Mouse (Mus musculus): ENCODE results near the gene Mipep. TPM values are rescaled to one million over a fixed set of nuclear protein-coding genes. Genes with fewer than 3 reads are reported as not detected.
A peak's percentile ranks its signal among the peaks of the same experiment; 100 is the strongest.

The Mipep gene
- 10 to 100 TPM; 25.4 to 25.8 TPM for total RNA-seq (2021)

DNA sequence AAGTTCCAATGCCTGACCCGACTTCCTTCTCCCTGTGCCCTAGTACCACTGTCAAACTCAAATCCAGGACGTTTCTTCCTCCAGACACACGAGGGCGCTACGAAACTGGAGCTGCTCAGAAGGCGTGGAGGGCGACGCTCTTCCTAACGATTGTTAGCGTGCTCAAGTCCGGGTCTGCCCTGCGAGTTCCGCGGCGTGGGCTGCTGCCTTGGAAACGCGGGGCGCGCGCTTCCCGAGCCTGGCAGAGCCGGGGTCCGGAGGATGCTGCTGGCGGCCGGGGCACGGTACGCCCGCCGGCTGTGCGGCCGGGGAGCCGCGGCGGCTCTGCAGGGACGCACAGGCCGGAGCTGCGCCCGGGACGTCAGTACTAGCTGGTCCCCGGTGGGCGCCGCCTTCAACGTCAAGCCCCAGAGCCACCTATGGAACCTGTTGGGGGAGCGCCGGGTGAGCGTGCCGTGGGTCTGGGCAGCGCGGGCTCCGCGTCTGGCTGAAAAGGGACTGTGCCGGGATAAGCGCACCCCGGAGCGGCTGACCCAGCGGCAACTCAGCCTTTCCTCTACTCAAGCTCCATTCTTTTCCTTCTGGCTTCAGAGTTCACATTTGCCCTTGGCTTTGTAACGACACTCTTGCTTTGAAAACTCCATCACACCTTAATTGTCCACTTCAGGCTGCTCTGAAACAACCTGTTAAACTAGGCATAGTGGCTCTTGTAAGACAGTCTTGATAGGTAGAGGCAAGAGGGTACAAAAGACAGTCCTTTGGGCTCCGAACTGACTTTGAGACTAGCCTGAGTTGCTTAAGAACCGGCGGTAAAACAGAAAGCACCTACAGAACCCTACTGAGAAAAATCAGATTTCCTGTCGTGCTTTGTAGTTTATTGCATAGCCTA, at the start of gene Mipep:
Gene Mipep, plus strand, starts transcription at position 147 of the 889 bp plus-strand sequence.
- peak; percentile 87 to 88 for DNase-seq (ENCODE audit: low spot score in 2 of 2)
- intact Hi-C loops (cut with DNase I) = no loop called here

DNA sequence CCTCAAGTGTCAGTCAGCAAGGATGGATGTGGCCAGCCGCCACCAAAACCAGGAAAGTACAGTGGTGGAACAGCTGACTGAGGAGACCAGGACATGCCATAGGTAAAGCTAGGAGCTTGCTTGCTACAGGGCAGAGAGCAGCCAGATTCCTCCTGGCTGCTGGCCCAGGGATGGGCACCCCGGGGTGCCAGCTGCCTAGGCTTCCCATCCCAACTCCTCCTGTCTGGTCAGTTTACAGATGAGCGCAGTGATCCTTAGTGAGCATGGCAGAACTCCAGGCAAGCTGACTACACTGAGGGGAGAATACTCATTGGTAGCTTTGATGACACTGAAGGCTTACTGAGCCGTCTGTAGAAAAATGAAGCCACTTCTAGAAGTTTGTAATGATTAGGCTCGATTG, 49.2 kb upstream of the Mipep start:
- intact Hi-C loops (cut with DNase I) = no loop called here
- no peak for DNase-seq (ENCODE audit: low spot score in 2 of 2)

GRCm38 (mm10) chr14:60735848-60736547, 48.4 kb upstream of the Mipep start:
- no peak for DNase-seq (ENCODE audit: low spot score in 2 of 2)
- intact Hi-C loops (cut with DNase I) = no loop called here

- DNase-seq (ENCODE audit: low spot score in 2 of 2) = no peak
- intact Hi-C loops (cut with DNase I) = no loop called here
Measured at GRCm38 (mm10) chr14:60736591-60737192, 47.7 kb upstream of the Mipep start.

GRCm38 (mm10) chr14:60737202-60737611, 47.2 kb upstream of the Mipep start:
- DNase-seq (ENCODE audit: low spot score in 2 of 2) = no peak
- intact Hi-C loops (cut with DNase I) = no loop called here

DNA sequence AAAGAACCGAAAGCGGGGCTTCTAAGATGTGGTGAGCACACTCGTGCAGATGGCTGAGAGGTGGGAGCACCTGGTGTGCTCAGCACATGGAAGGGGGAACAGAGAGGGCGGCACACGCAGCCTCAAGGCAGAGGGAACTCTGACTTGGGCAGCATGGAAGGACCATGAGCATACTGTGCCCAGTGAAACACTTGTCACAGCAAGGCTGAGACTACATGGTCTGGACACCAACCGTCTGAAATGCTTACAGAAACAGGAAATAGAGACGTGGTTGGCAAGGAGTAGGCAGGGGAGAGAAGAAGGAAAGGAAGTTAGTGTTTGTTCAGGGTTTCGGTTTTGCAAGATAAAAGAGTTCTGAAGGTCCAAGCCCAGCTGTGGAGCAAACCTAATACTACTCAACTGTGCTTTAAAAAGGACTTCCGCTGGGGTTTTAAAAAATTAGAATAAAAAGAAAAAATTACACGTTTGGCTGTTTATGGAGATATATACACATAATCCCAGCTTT, 45.9 kb upstream of the Mipep start:
- intact Hi-C loops (cut with DNase I) = no loop called here
- no peak for DNase-seq (ENCODE audit: low spot score in 2 of 2)

GRCm38 (mm10) chr14:60739155-60739554, 45.2 kb upstream of the Mipep start:
- intact Hi-C loops (cut with DNase I) = no loop called here
- DNase-seq (ENCODE audit: low spot score in 2 of 2) = no peak

GRCm38 (mm10) chr14:60739616-60740015, 44.8 kb upstream of the Mipep start:
- intact Hi-C loops (cut with DNase I) = no loop called here
- DNase-seq (ENCODE audit: low spot score in 2 of 2) = no peak

GRCm38 (mm10) chr14:60740507-60740906, 43.9 kb upstream of the Mipep start:
- intact Hi-C loops (cut with DNase I) = no loop called here
- DNase-seq (ENCODE audit: low spot score in 2 of 2) = no peak

GRCm38 (mm10) chr14:60741033-60741432, 43.3 kb upstream of the Mipep start:
- DNase-seq (ENCODE audit: low spot score in 2 of 2) = no peak
- intact Hi-C loops (cut with DNase I) = no loop called here

GRCm38 (mm10) chr14:60741490-60741981, 42.8 kb upstream of the Mipep start:
- intact Hi-C loops (cut with DNase I) = no loop called here
- no peak for DNase-seq (ENCODE audit: low spot score in 2 of 2)

DNA sequence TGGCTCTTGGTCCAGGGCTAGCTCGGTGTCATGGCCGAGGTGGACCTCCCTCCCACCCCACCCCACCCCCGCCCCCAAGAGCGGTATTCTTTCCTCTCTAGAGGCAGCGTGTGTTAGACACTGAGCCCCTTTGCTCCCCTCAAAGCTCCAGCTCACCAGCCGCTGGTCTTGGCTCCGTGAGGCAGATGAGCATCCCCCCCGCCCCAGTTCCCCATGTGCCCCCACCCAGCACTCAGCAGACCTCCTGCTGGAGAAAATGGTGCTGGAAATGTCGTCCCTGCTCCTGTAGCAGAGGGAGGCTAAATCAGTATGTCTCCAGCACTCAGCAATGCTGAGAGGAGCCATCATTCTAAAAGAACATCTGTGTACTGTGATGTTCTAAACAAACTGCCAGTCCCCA, 40.7 kb upstream of the Mipep start:
- intact Hi-C loops (cut with DNase I) = no loop called here
- DNase-seq (ENCODE audit: low spot score in 2 of 2) = no peak

GRCm38 (mm10) chr14:60745201-60745600, 39.2 kb upstream of the Mipep start:
- DNase-seq (ENCODE audit: low spot score in 2 of 2) = no peak
- intact Hi-C loops (cut with DNase I) = no loop called here

GRCm38 (mm10) chr14:60746141-60746540, 38.2 kb upstream of the Mipep start:
- no peak for DNase-seq (ENCODE audit: low spot score in 2 of 2)
- intact Hi-C loops (cut with DNase I) = no loop called here

GRCm38 (mm10) chr14:60747154-60747870, 37.1 kb upstream of the Mipep start:
- intact Hi-C loops (cut with DNase I) = no loop called here

GRCm38 (mm10) chr14:60749880-60750279, 34.5 kb upstream of the Mipep start:
- DNase-seq (ENCODE audit: low spot score in 2 of 2) = no peak
- intact Hi-C loops (cut with DNase I) = no loop called here

More at GRCm38 (mm10) chr14:60747154-60747870, 37.1 kb upstream of the Mipep start:
- DNase-seq (ENCODE audit: low spot score in 2 of 2) = no peak

DNA sequence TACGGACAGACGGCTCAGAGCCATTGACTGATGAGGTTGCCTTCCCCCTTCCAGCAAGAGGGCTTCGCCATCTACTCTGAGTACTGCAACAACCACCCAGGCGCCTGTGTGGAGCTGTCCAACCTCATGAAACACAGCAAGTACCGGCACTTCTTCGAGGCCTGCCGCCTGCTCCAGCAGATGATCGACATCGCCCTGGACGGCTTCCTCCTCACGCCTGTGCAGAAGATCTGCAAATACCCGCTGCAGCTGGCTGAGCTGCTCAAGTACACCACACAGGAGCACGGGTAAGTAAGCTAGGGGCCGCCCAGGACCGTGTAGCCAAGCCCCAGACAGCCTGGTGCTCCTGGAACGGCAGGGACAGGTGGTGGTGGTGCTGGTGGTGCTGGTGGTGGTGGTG, 32.8 kb upstream of the Mipep start:
- no peak for DNase-seq (ENCODE audit: low spot score in 2 of 2)
- intact Hi-C loops (cut with DNase I) = no loop called here

DNA sequence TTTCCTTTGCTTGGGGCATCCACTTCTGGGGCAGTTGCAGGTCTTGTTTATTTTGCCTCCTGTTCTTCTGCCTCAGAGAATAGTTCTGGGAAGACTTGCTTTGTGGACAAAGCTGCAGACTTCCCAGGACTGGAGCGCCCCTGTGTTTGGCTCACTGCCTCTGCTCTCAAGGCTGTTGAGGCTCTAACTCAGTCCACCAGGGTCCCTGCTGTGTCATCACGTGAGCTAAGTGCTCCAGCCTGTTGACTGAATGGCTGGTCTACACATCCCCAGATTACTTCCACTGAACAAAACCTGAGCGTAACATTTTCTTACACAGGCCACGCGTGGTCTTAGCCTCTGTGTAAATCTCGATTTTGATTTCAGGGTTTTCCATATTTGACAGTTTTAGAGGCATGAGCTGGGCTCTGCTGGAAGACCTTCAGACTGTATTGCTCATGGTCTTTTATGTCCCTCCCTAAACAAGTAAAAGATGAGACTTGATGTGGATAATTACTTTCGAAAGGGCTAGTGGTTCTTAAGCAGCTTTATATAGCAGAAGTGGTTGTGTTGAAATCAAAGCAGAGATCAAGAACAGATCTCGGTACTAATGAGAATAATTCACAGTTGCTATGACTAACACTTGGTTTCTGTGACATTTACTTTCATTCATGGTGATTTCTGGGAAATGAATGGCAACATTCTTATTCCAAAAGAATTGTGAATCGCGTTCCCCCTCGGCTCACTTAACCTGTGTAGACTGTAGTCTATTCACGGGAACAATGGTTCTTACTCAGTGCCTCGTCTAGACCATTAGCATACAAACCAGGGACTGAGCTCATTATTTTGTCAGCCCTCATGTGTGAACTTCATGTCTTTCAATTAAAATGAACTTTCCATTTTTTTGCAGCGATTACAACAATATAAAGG, 31.2 kb upstream of the Mipep start:
- DNase-seq (ENCODE audit: low spot score in 2 of 2) = no peak
- intact Hi-C loops (cut with DNase I) = no loop called here

DNA sequence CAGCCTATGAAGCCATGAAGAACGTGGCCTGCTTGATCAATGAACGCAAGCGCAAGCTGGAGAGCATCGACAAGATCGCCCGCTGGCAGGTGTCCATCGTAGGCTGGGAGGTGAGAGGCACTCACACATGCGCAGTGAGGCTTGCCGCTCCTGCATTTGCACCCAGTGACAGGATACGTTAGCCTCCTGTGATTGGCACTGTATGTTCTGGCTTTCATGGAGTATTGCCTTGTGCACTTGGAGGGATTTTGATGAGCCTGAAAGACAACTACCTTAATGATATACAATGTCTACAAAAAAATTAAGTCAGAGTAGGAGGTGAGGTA, 30.6 kb upstream of the Mipep start:
- intact Hi-C loops (cut with DNase I) = no loop called here

More for the DNA sequence above, 30.6 kb upstream of the Mipep start:
- no peak for DNase-seq (ENCODE audit: low spot score in 2 of 2)

Measured in left cerebral cortex, postnatal 36 days (tissue).